Mouse (Mus musculus) myocyte (in vitro differentiated cells): ENCODE data around the gene Xk.

Experiments
- CEBPB ChIP-seq: IDR thresholded peaks from 2 replicates; pipeline ENCODE4 v1.6.1; 2011; ENCODE audit warnings: mild to moderate bottlenecking, moderate library complexity; ENCODE audit not compliant: poor library complexity, insufficient read depth, severe bottlenecking
- E2F4 ChIP-seq: IDR thresholded peaks from one replicate; pipeline ENCODE4 v1.6.1; 2011; ENCODE audit warnings: mild to moderate bottlenecking, control low read depth, moderate library complexity; ENCODE audit not compliant: insufficient read depth
- MAX ChIP-seq: IDR thresholded peaks from one replicate; pipeline ENCODE4 v1.6.1; 2011; ENCODE audit warnings: low read depth, mild to moderate bottlenecking, control low read depth
- MYOD1 ChIP-seq, 3 experiments: IDR thresholded peaks; one replicate each; pipeline ENCODE4 v1.6.1; 2011; ENCODE audit warnings: control low read depth in 2 of 3, low read depth in 2 of 3, mild to moderate bottlenecking in 2 of 3, moderate library complexity in 1 of 3; ENCODE audit not compliant: insufficient read length in 2 of 3, control insufficient read depth in 1 of 3
- MYOG ChIP-seq, 3 experiments: IDR thresholded peaks; one replicate each; pipeline ENCODE4 v1.6.1; 2011; ENCODE audit warnings: control low read depth in 2 of 3, low read depth in 2 of 3, mild to moderate bottlenecking in 2 of 3; ENCODE audit not compliant: insufficient read length in 2 of 3, control insufficient read depth in 1 of 3, insufficient read depth in 1 of 3
- POLR2A ChIP-seq: IDR thresholded peaks from one replicate; pipeline ENCODE4 v1.6.1; 2011; ENCODE audit warnings: low read depth, mild to moderate bottlenecking, control low read depth, moderate library complexity; ENCODE audit not compliant: insufficient read length
- POLR2AphosphoS2 ChIP-seq: IDR thresholded peaks from one replicate; pipeline ENCODE4 v1.6.1; 2011; ENCODE audit warnings: low read depth, control low read depth; ENCODE audit not compliant: insufficient read length
- SRF ChIP-seq: IDR thresholded peaks from one replicate; pipeline ENCODE4 v1.6.1; 2011; ENCODE audit warnings: low read depth; ENCODE audit not compliant: control insufficient read depth, insufficient read length
- USF1 ChIP-seq: IDR thresholded peaks from one replicate; pipeline ENCODE4 v1.6.1; 2011; ENCODE audit warnings: low read depth, mild to moderate bottlenecking, control low read depth, moderate library complexity

DNA sequence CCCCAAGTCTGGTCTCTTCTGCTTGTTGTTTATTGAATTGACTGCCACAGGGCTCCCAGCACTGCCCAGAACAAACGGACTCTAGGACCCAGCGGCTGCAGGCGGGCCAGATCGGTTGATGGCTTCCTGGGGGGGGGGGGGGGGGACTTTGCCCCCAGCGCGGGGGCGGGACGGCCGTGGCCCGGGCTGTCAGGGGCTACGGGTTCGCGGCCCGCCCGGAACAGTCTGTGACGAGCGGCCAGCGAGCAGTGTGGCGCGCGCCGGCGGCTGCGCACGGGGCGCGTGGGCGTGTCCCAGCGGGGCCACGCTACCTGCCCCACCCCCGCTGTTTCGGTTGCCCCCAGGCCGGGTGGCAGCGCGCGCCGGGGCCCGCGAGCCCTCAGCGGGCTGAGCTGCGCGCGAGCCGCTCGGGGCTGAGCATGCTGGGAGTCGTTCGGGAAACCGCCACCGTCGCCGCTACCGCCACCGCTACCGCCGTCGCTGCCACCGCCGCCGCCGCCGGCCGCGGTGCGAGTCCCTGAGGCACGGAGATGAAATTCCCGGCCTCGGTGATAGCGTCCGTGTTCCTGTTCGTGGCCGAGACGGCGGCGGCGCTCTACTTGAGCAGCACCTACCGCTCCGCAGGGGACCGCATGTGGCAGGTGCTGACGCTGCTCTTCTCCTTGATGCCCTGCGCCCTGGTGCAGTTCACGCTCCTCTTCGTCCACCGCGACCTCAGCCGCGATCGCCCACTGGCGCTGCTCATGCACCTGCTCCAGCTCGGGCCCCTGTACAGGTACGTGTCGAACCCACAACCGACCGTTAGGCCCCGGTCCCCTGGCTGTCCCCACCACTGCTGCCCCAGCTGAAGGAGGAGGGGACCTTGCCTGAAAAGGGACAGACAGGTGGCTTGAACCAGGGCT, at the start of gene Xk:
- TF ChIP-seq USF1 (no peak), POLR2A (no peak), MYOG (IDR thresholded peaks at IDR 0.05; ENCODE audit: control insufficient read depth in 1 of 3, insufficient read depth in 1 of 3, insufficient read length in 2 of 3, low read depth in 2 of 3) (no peak), SRF (no peak), MAX (no peak), E2F4 (no peak), MYOD1 (IDR thresholded peaks at IDR 0.05; ENCODE audit: control insufficient read depth in 1 of 3, insufficient read length in 2 of 3, low read depth in 2 of 3) (no peak), POLR2AphosphoS2 (no peak), CEBPB (no peak)
